Mouse (Mus musculus): ENCODE measurements around the gene Olfr705. TPM values are rescaled to one million over a fixed set of nuclear protein-coding genes. Genes with fewer than 3 reads are reported as not detected.
"Not testable (repeated sequence)": the region's sequence is repeated elsewhere in the genome, so short reads cannot be mapped to it uniquely, and the experiment has no call there.

Gene Olfr705
- not detected for total RNA-seq (2021)
- long read RNA-seq, experiment 1 = 0 reads
- long read RNA-seq, experiment 2 = 0 reads

- no peak for DNase-seq (ENCODE audit: low spot score in 2 of 2)
Observed at GRCm38 (mm10) chr7:106876791-106877190, at the start of gene Olfr705. Gene Olfr705 (minus strand): TSS chr7:106876891.

- not testable (repeated sequence) for DNase-seq (ENCODE audit: low spot score in 2 of 2)
Observed at GRCm38 (mm10) chr7:106920961-106921360, 44.3 kb upstream of the Olfr705 start.

- no peak for DNase-seq (ENCODE audit: low spot score in 2 of 2)
Observed at GRCm38 (mm10) chr7:106907676-106908075, 31.0 kb upstream of the Olfr705 start, which contains the start of gene Olfr1532-ps1. Gene Olfr1532-ps1 (plus strand): TSS chr7:106908001.

- not testable (repeated sequence) for DNase-seq (ENCODE audit: low spot score in 2 of 2)
Observed at GRCm38 (mm10) chr7:106901141-106901540, 24.4 kb upstream of the Olfr705 start, which contains the start of gene Olfr707. Gene Olfr707 (minus strand): TSS chr7:106901241.

GRCm38 (mm10) chr7:106888062-106888461, 11.4 kb upstream of the Olfr705 start, which contains the start of gene Olfr706:
Gene Olfr706 (minus strand): TSS chr7:106888162.
- DNase-seq (ENCODE audit: low spot score in 2 of 2) = no peak

GRCm38 (mm10) chr7:106862885-106863284, 13.8 kb downstream of the Olfr705 start, which contains the start of gene Olfr704:
Gene Olfr704 (plus strand): TSS chr7:106863185.
- DNase-seq (ENCODE audit: low spot score in 2 of 2) = no peak

- no peak for DNase-seq (ENCODE audit: low spot score in 2 of 2)
Observed at GRCm38 (mm10) chr7:106843060-106843459, 33.6 kb downstream of the Olfr705 start, which contains the start of gene Olfr703. Gene Olfr703 (plus strand): TSS chr7:106843360.

GRCm38 (mm10) chr7:106833793-106834192, 42.9 kb downstream of the Olfr705 start, which contains the start of gene Olfr702:
Gene Olfr702 (minus strand): TSS chr7:106833893.
- no peak for DNase-seq (ENCODE audit: low spot score in 2 of 2)

Other genes starting within 250 kb of the Olfr705 start
- not detected for gene Olfr693, start 196.3 kb downstream of the Olfr705 start, total RNA-seq (2021)
- not detected for gene Olfr694, start 185.1 kb downstream of the Olfr705 start, total RNA-seq (2021)
- not detected for gene Olfr695, start 160.5 kb downstream of the Olfr705 start, total RNA-seq (2021)
- not detected for gene Olfr697, start 134.4 kb downstream of the Olfr705 start, total RNA-seq (2021)
- gene Olfr698, start 121.5 kb downstream of the Olfr705 start, total RNA-seq (2021) = not detected
- not detected for gene Olfr699, start 83.7 kb downstream of the Olfr705 start, total RNA-seq (2021)
- not detected for gene Olfr700, start 68.1 kb downstream of the Olfr705 start, total RNA-seq (2021)
- not detected for gene Olfr701, start 62.8 kb downstream of the Olfr705 start, total RNA-seq (2021)
- gene Olfr702, start 43.0 kb downstream of the Olfr705 start, total RNA-seq (2021) = not detected
- gene Olfr703, start 33.5 kb downstream of the Olfr705 start, total RNA-seq (2021) = not detected
- gene Olfr704, start 13.7 kb downstream of the Olfr705 start, total RNA-seq (2021) = not detected
- gene Olfr706, start 11.3 kb upstream of the Olfr705 start, total RNA-seq (2021) = not detected
- not detected for gene Olfr707, start 24.4 kb upstream of the Olfr705 start, total RNA-seq (2021)
- not detected for gene Olfr1532-ps1, start 31.1 kb upstream of the Olfr705 start, total RNA-seq (2021)
- gene Olfr709-ps1, start 55.3 kb upstream of the Olfr705 start, total RNA-seq (2021) = not detected
- gene Olfr710, start 71.4 kb upstream of the Olfr705 start, total RNA-seq (2021) = not detected
- gene Olfr6, start 87.0 kb upstream of the Olfr705 start, total RNA-seq (2021) = under 1 TPM in 1 of 2 experiments, not detected in 1; 0.05 TPM
- not detected for gene Olfr711, start 98.6 kb upstream of the Olfr705 start, total RNA-seq (2021)
- gene Olfr2, start 129.2 kb upstream of the Olfr705 start, total RNA-seq (2021) = not detected
- not detected for gene Olfr713, start 154.3 kb upstream of the Olfr705 start, total RNA-seq (2021)
- not detected for gene Olfr714, start 194.1 kb upstream of the Olfr705 start, total RNA-seq (2021)
- gene Olfr17, start 216.3 kb upstream of the Olfr705 start, total RNA-seq (2021) = not detected
- not detected for gene Olfr715b, start 233.5 kb upstream of the Olfr705 start, total RNA-seq (2021)